Mouse (Mus musculus) urinary bladder, adult 2 months (tissue): Measurements from ENCODE around the gene Mad1l1. TPM values are rescaled to one million over a fixed set of nuclear protein-coding genes. Genes with fewer than 3 reads are reported as not detected.

ENCODE experiments used
- polyA plus RNA-seq: library from polyadenylated mRNA; depleted of rRNA; stranded (reverse); fragments of >200 nt; gene quantifications from 2 replicates; pipeline ENCODE4 v1.2.3, GENCODE M21; 2012; rRNA removed

Gene Mad1l1
- polyA plus RNA-seq, 1 experiment = 13.2 TPM

Other genes starting within 250 kb of the Mad1l1 start
- gene Nudt1, start 104 bp upstream of the Mad1l1 start, polyA plus RNA-seq = 19.0 and 21.6 TPM in 2 replicates
- gene Mrm2, start 10.3 kb upstream of the Mad1l1 start, polyA plus RNA-seq = 11.8 and 12.0 TPM in 2 replicates
- 18.6 and 19.4 TPM in 2 replicates for gene Snx8, start 67.7 kb upstream of the Mad1l1 start, polyA plus RNA-seq
- 98.8 and 135 TPM in 2 replicates for gene Eif3b, start 97.8 kb upstream of the Mad1l1 start, polyA plus RNA-seq
- 0.96 and 1.0 TPM in 2 replicates for gene Gm4869, start 124.1 kb upstream of the Mad1l1 start, polyA plus RNA-seq
- gene Chst12, start 184.0 kb upstream of the Mad1l1 start, polyA plus RNA-seq = 54.6 and 76.8 TPM in 2 replicates
- not detected in 2 replicates for gene Grifin, start 243.5 kb upstream of the Mad1l1 start, polyA plus RNA-seq